12 mouse cellular contexts compared by ENCODE assay signal in the genomic region with DNA sequence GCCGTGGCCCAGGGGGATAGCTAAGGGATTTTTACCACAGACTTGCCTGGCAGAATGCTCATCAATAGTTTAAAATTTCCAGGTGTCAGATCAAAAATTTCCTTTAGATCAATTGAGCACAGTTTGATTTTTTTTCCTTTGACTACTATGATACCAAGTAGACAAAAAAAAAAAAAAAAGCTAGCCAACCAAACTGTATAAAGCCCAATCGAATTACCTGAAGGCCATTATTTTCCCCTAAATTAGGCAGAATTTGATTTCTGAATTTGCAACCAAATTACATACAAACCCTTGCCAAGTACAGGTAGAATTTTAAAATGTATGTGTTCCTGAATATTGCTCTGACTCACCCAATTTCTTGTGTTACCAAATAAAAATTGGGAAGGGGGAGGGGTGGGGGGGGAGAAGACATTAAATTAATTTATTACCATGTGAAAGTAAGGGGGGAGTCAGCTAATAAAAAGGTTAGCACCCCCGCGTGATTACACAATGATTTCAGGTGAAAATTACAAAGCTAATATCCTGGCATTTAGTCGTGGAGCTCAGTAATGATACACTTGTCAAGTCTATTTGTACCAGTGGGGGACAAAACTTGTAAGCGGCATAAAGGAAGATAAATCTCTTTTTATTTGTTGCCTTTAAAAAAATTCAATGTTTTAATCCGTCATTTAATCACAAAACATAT.
DNase-seq lines count a peak whose midpoint lies in the region; ATAC-seq and TF ChIP-seq lines count a peak whose summit lies in the region.
"Had no signal": no experiment of that assay in that cellular context is flagged by ENCODE, and none has a peak within 500 bp of the region (broad histone marks: within the 10 kb centered on the region; RNA-seq: fewer than 3 reads in every experiment).

No protein-coding gene starts in this region.

- TF ChIP-seq POLR2A in olfactory bulb, adult 2 months (IDR thresholded peaks at IDR 0.05; ENCODE audit: insufficient read depth, low read depth, low read length), result no peak

- H3K27me3 ChIP-seq in lung, postnatal 0 days (replicated peaks; ENCODE audit: insufficient read depth, low read length), result no peaks in the 10 kb centered on the region
- peaks cover 7% of the 10 kb centered on the region for H3K27me3 ChIP-seq in forebrain, embryonic 14.5 days (replicated peaks; ENCODE audit: control insufficient read depth, insufficient read depth, low read length)

- WGBS in lung, postnatal 0 days, result 82% methylated on average over 7 of the region's 7 CpGs
- 80% methylated on average over 7 of the region's 7 CpGs for WGBS in forebrain, embryonic 14.5 days
- 19% methylated on average over 7 of the region's 7 CpGs for WGBS in olfactory bulb, adult 2 months

- peak overlapping the region; percentile 49 for H3K4me2 ChIP-seq in lung, postnatal 0 days (replicated peaks; ENCODE audit: low read depth, low read length)
- H3K4me2 ChIP-seq in forebrain, embryonic 14.5 days (ENCODE audit: low read length), result peak overlapping the region; percentile 53

- no peaks in the 10 kb centered on the region for H3K9me3 ChIP-seq in lung, postnatal 0 days (ENCODE audit: low read length)
- H3K9me3 ChIP-seq in forebrain, embryonic 14.5 days (replicated peaks; ENCODE audit: control insufficient read depth, low read length), result no peaks in the 10 kb centered on the region
- H3K9me3 ChIP-seq: heart, embryonic 15.5 days; limb, embryonic 13.5 days had no signal

- DNase-seq in gastrocnemius, adult 2 months, result no peak
- DNase-seq in gastrocnemius, postnatal 25 days, result no peak
- no peak for DNase-seq in lung, postnatal 0 days (ENCODE audit: low spot score)
- DNase-seq in lung, postnatal 4 days, result no peak
- no peak for DNase-seq in forebrain, embryonic 14.5 days (ENCODE audit: low spot score)
- no peak for DNase-seq in right cerebral cortex, postnatal 4 days
- no peak for DNase-seq in left cerebral cortex, adult 18-20 months (ENCODE audit: low spot score in 2 of 2)
- DNase-seq: gastrocnemius, postnatal 10 days; thymus, postnatal 4 days had no signal

- no peak for TF ChIP-seq EP300 in lung, postnatal 0 days (IDR thresholded peaks at IDR 0.05)

- H3K9ac ChIP-seq in lung, postnatal 0 days (replicated peaks; ENCODE audit: low read depth), result no peak overlapping the region
- H3K9ac ChIP-seq in forebrain, embryonic 14.5 days (ENCODE audit: low read length), result peak overlapping the region; percentile 63
- H3K9ac ChIP-seq: limb, embryonic 13.5 days had no signal

- peak overlapping the region; percentile 98 for H3K4me3 ChIP-seq in gastrocnemius, adult 2 months
- no peak overlapping the region for H3K4me3 ChIP-seq in lung, postnatal 0 days (ENCODE audit: low read depth, low read length)
- H3K4me3 ChIP-seq in forebrain, embryonic 14.5 days (ENCODE audit: low read depth, low read length), result no peak overlapping the region
- no peak overlapping the region for H3K4me3 ChIP-seq in olfactory bulb, adult 2 months (ENCODE audit: insufficient read depth, low read depth, low read length)
- H3K4me3 ChIP-seq: heart, embryonic 15.5 days; limb, embryonic 13.5 days had no signal

- H3K27ac ChIP-seq in gastrocnemius, adult 2 months, result peak overlapping the region; percentile 96
- peak overlapping the region; percentile 47 for H3K27ac ChIP-seq in lung, postnatal 0 days (ENCODE audit: low read length)
- H3K27ac ChIP-seq in forebrain, embryonic 14.5 days (ENCODE audit: low read depth, low read length), result peak overlapping the region; percentile 81
- peak overlapping the region; percentile 100 for H3K27ac ChIP-seq in olfactory bulb, adult 2 months (ENCODE audit: insufficient read depth, low read depth, low read length)
- H3K27ac ChIP-seq: limb, embryonic 13.5 days had no signal

- intact Hi-C loops in gastrocnemius, adult 2 months (cut with DNase I), result loop anchor here (2.0 kb wide), 1 partner anchor 13 kb away; no protein-coding TSS in a partner anchor

- H3K4me1 ChIP-seq in lung, postnatal 0 days (ENCODE audit: insufficient read depth, low read depth, low read length), result peaks cover 11% of the 10 kb centered on the region
- peaks cover 23% of the 10 kb centered on the region for H3K4me1 ChIP-seq in forebrain, embryonic 14.5 days (ENCODE audit: control insufficient read depth, insufficient read depth, low read length)
- peaks cover 19% of the 10 kb centered on the region for H3K4me1 ChIP-seq in olfactory bulb, adult 2 months (ENCODE audit: control insufficient read depth, insufficient read depth, low read length)

- TF ChIP-seq CTCF in gastrocnemius, adult 2 months (IDR thresholded peaks at IDR 0.05), result no peak
- TF ChIP-seq CTCF in lung, postnatal 0 days (IDR thresholded peaks at IDR 0.05), result no peak
- TF ChIP-seq CTCF in olfactory bulb, adult 2 months (IDR thresholded peaks at IDR 0.05; ENCODE audit: insufficient read depth, low read depth, low read length), result no peak

- ATAC-seq in lung, postnatal 0 days, result no peak
- no peak for ATAC-seq in forebrain, embryonic 14.5 days

- H3K36me3 ChIP-seq in lung, postnatal 0 days (ENCODE audit: insufficient read depth, low read length), result no peaks in the 10 kb centered on the region
- no peaks in the 10 kb centered on the region for H3K36me3 ChIP-seq in forebrain, embryonic 14.5 days (ENCODE audit: control insufficient read depth, insufficient read depth, low read length)
- H3K36me3 ChIP-seq: heart, embryonic 15.5 days; limb, embryonic 13.5 days had no signal

Comparison
In these comparisons a context has a peak if more than half of its experiments do, and no peak if none do; other contexts are left out.
1. H3K27ac ChIP-seq: peak in every context shown above with its lines; median percentile 100 in olfactory bulb, adult 2 months; 96 in gastrocnemius, adult 2 months; 81 in forebrain, embryonic 14.5 days; 47 in lung, postnatal 0 days.